Mouse (Mus musculus) layer of hippocampus, adult 11-12 months (tissue): ENCODE results near the gene Kcnb1.
A peak's percentile ranks its signal among the peaks of the same experiment; 100 is the strongest.

ENCODE experiments used
- DNase-seq: peaks from one replicate; pipeline ENCODE4 v3.0.0; 2022; ENCODE audit warnings: low spot score

Kcnb1 gene

GRCm38 (mm10) chr2:167127404-167127803 lies 62.6 kb downstream of the Kcnb1 start:
- no peak for DNase-seq

GRCm38 (mm10) chr2:167125781-167126180 lies 64.2 kb downstream of the Kcnb1 start:
- no peak for DNase-seq

GRCm38 (mm10) chr2:167123936-167124335 lies 66.0 kb downstream of the Kcnb1 start:
- DNase-seq, result no peak

GRCm38 (mm10) chr2:167122737-167123136 lies 67.2 kb downstream of the Kcnb1 start:
- DNase-seq, result no peak

- DNase-seq, result no peak
Observed at GRCm38 (mm10) chr2:167121996-167122395, 68.0 kb downstream of the Kcnb1 start.

- no peak for DNase-seq
Observed at GRCm38 (mm10) chr2:167121228-167121627, 68.7 kb downstream of the Kcnb1 start.

GRCm38 (mm10) chr2:167120186-167120830 lies 69.6 kb downstream of the Kcnb1 start:
- no peak for DNase-seq

GRCm38 (mm10) chr2:167118046-167118445 lies 71.9 kb downstream of the Kcnb1 start:
- DNase-seq, result no peak

- DNase-seq, result peak; percentile 77
Observed at GRCm38 (mm10) chr2:167112737-167113136, 77.2 kb downstream of the Kcnb1 start.

- no peak for DNase-seq
Observed at GRCm38 (mm10) chr2:167112259-167112658, 77.7 kb downstream of the Kcnb1 start.

- no peak for DNase-seq
Observed at GRCm38 (mm10) chr2:167109506-167109905, 80.4 kb downstream of the Kcnb1 start.

- DNase-seq, result no peak
Observed at GRCm38 (mm10) chr2:167103546-167103945, 86.4 kb downstream of the Kcnb1 start.

GRCm38 (mm10) chr2:167101743-167102441 lies 88.1 kb downstream of the Kcnb1 start:
- no peak for DNase-seq

GRCm38 (mm10) chr2:167094688-167095087 lies 95.3 kb downstream of the Kcnb1 start:
- DNase-seq, result no peak

- DNase-seq, result no peak
Observed at GRCm38 (mm10) chr2:167093171-167093900, 96.6 kb downstream of the Kcnb1 start.

- no peak for DNase-seq
Observed at GRCm38 (mm10) chr2:167090271-167090670, 99.7 kb downstream of the Kcnb1 start.

GRCm38 (mm10) chr2:167086836-167087235 lies 103.1 kb downstream of the Kcnb1 start:
- DNase-seq, result no peak

GRCm38 (mm10) chr2:167086092-167086491 lies 103.9 kb downstream of the Kcnb1 start:
- no peak for DNase-seq

GRCm38 (mm10) chr2:167081639-167082038 lies 108.3 kb downstream of the Kcnb1 start:
- no peak for DNase-seq

GRCm38 (mm10) chr2:167081135-167081534 lies 108.8 kb downstream of the Kcnb1 start:
- DNase-seq, result no peak

GRCm38 (mm10) chr2:167080387-167080786 lies 109.6 kb downstream of the Kcnb1 start:
- DNase-seq, result no peak

GRCm38 (mm10) chr2:167079535-167080257 lies 110.3 kb downstream of the Kcnb1 start:
- DNase-seq, result peak; percentile 70
